Mouse (Mus musculus) frontal cortex, adult 2 months (tissue): ENCODE data around the gene Tmem213. TPM values are rescaled to one million over a fixed set of nuclear protein-coding genes. Genes with fewer than 3 reads are reported as not detected.

Experiments used
- DNase-seq, 2 experiments: peaks; one replicate each; pipeline ENCODE4 v3.0.0; 2022; ENCODE audit warnings: low spot score in 1 of 2; ENCODE audit errors: extremely low spot score in 1 of 2
- polyA plus RNA-seq: library from polyadenylated mRNA; depleted of rRNA; stranded (reverse); fragments of >200 nt; gene quantifications from 2 replicates; pipeline ENCODE4 v1.2.3, GENCODE M21; 2012; rRNA removed

The Tmem213 gene
- polyA plus RNA-seq: not detected in 2 replicates

DNA sequence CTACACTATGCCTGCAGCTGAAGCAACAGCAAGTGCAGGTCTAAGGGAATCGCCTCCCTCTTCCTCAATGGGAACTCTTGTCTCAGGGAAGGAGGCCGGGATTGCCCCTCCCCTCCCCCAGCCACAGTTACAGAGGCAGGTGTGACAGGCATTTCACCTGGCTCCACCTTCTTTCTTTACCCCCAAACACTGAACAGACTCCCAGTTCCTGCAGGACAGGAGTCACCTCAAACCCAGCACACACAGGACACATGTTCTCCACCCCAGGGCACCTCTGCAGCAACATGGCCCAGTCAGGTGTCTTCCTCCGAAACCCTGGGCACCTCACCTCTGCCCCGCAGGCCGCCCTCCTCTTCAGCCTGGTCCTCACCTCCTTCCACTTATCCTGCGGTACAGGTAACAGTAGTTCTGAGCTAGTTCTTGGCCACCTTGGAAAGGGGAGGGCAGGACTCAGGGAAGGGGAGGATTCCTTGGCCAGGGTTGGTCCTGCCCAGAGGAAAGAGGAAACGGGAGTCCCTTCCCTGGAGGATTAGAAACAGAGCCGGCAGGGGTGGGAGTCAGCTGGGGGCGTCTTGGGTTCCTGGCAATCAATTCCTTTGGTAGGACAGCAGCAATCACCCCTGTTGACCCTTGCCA is at the start of gene Tmem213:
TSS of gene Tmem213 (plus strand) at position 96 of the 636 bp plus-strand sequence.
- DNase-seq: no peak

DNA sequence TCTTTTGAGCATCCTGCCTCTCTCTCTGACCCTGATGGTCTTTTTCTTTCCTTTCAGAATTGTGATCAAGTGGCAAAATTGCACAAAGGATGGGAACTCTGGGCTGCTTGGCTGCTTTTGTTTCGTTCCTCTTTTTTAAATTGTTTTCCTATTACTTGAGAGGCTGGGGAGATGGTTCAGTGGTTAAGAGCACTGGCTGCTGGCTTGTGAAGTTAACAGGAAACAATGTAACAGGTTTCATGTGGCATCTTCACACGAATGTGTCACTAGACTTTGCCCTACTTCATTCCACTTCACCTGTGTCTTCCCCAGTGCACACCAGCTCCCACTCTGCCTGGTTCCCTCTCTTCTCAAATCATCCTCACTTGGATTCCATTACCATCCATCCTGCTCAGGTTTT is 44.4 kb upstream of the Tmem213 start:
- no peak for DNase-seq

DNA sequence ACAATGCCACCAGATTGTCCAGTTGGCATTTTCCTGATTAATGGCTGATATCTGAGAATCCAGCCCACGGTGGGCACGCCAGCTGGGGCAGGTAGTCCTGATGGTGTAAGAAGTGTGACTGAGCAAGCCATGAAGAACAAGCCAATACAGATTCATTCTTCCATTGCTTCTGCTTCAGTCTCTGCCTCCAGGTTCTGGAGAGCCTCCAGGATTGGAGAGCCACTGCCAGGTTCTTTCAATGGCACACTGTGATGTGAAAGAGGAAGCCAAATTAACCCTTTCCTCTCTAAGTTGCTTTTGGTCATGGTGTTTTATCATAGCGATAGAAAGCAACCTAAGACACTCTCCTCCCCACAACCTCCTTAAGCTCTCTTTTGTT is 43.9 kb upstream of the Tmem213 start:
- DNase-seq: peak; percentile 36 to 79

DNA sequence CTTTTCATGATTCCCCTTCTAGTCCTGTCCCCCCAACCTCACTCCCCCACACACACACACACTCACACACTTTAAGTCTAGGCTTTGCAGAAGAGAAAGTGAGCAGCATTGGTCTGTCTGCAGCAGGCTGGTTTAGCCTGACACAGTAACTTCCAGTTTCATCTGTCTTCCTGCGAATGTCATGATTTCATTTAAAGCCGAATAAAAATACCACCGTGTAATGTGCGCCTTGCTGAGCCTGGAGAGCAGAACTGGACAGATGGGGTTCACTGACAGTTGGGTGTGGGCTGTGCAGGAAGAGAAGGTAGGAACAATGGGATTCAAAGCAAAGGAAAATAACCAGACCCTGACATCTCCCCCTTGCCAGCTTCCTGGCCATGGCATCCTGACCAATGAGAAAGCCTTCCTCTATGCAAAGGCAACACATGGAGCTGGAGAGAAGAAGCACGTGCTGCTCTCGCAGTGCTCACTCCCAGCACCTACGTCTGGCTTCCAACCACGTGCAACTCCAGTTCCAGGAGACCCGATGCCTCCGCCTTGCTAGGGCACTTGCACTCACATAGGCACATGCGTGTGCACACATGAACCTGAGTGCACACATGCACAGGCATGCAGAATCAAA is 43.4 kb upstream of the Tmem213 start:
- DNase-seq: peak; percentile 15 to 62

DNA sequence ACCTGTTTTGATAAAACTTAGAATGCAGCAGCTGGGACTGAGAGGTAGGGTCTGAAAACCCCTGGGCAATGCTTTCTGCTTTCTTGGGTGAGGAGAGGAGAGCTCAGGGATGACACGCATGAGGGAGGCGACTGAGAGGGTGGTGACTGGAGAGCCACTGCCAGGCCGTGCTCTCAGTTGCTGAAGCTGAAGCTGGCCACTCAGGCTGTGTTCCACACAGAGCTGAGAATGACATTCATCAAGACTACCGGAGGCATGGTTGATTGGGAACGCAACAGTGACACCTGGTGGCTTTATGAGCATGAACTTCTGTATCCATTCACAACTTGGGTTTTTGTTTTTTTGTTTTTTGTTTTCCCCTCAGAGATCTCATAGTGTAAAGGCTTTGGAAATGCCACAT is 42.8 kb upstream of the Tmem213 start:
- peak; percentile 20 to 77 for DNase-seq

DNA sequence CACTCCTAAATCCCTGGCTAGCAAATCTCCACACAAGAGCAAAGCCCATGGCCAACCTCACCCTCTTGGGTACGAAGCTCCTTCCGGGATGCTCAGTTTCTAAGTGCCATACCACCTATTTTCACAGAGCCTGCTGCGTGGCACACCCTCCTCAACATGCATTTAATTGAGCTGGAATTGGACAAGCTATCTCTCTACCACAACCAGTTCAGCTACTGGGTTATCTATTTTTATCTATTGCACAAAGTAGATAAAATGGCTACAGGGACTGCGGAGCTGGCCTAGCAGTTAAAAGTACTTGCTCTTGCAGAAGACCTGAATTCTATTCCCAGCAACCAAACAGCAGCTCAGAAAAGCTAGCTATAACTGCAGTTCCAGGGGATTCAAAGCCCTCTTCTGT is 37.8 kb upstream of the Tmem213 start:
- DNase-seq: no peak

DNA sequence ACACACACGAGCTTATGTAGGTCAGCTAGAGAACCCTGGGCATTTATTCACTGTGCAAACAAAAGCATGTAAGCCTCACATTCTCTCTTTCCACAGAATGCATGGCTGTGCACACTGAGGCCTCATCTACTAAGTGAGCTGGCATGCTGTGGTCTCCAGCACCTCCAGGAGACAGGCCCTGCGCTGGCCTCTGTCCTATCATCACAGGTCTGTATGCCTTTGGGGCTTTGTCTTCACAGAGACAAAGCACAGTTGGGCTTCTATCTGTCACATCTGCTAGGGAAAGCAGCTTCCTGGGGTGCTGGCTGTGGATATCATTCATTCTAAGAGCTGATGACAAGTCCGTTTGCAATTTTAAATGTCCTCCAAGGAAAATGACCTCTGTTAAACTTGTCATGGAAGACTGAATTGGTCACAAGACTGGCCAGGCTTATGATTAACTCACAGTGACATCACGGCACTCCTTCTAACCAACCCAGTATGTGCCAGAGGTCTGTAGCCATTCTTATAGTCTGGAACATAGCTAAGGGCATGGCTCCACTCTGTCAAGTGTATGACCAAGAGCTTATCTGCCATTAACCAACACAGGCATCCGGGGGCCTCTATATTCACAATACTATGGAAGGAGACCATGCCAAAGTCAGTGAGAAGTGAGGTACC is 36.8 kb upstream of the Tmem213 start:
- DNase-seq: no peak

DNA sequence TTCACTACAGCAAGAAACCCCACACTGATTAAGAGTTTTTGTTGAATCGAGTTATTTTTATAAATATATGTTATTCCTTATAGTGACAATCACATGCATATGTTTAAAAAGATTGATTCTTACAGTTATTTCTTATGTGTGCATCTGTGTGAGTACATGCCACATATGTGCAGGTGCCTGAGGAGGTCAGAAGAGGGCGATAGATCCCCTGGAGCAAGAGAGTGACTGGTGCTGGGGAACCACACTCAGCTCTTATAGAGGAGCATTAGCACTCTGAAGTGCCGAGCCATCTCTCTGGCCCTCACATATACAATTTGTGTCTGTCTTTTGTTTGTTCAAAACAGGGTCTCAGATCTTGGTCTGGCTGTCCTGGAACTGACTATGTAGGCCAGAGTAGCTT is 35.5 kb upstream of the Tmem213 start:
- DNase-seq: no peak

DNA sequence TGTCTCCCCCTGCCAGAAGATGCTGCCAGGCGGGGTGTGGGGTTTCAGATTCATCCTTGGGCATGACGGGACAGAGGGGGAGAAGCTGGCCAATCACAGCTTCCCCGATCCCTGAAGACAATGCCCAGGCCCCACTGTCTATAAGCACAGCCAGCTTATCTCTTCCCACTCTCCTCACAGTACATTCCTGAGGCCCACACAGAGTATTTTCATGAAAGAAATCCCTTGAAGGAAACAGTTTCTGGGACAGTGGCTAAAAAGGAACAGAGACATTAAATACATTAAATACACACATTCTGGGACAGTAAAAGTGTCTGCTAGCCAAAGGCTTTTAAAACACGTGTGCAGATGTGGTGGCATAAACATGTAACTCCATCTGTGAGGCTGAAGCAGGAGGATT is 28.7 kb upstream of the Tmem213 start:
- DNase-seq: peak in 1 of 2 experiments; percentile 8

DNA sequence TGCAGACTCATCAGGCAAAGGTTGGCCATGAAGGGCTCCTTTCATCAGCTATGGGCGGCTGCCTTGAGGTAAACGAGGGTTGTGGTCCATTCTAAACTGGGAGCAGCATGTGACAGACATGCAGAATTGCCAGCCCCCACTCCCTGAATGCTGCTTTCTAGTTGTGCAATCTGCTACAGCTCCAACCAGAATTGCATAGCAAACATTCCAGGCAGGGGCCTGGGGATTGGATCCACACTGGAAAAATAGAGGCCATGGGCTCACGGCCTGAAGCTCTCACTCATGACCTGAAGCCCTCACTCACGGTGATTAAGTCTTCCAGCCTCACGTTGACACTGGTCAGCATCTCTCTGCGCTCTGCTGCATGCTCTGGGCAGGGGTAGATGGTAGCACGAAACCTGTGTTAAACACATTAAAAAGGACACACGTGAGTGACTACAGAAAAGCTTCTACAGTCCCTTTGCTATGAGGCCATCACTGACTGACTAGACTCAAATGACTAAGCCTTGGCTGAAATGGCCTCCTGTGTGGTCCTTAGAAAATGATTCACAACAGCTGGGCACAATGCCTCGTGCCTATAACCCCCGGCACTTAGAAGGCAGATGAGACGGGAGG is 27.2 kb upstream of the Tmem213 start:
- DNase-seq: no peak

DNA sequence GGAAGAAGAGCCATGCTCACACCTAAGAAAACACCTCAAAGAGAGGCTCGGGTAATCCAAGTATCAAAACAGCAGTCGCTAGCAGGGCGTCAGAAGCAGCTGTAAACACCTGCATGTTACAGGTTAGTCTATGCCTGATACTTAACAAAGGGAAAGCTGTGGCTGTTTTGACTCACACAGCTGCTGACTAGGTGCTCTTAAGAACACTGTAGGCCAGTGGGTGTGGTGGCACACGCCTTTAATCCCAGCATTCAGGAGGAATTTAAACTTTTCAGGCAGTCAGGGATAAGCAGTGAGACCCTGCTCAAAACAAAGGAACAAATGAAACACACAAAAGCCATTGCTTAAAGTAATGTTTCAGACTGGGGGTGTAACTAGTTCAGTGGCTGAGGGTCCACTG is 25.9 kb upstream of the Tmem213 start:
- no peak for DNase-seq

DNA sequence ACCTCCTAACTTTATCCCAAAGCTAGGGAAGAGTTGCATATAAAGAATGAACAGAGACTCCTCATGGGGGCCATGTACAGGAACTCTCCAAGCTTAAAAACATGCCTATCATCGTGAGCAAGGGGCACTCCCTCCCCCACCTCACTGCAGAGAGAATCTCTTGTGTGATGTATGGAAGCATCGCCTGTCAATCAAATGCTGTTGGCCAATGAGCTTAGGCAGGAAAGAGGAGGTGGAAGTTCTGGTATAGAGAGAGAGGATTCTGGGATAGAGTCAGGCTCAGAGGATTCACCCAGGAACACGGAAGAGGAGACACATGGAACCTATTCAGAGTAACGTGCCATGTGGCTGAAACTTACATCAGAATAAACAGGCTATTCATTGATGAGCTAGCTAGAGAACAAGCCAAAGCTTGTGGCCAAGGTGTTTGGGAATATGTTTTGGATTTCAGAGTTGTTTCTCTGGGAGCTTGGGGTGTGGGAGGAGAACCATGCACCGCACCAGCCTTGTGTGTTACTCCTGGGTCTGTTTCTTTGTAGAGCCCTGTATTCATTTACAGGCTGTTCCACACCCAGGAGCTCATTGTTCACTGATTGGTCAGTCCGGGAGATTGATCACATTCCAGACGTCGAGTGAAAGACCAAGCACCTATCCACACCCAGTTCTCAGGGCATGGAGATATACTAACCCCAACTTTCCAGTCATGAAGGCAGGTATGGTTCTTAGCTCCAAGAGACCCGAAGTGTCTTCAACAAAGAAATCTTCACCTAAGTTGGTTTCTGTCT is 21.6 kb upstream of the Tmem213 start:
- no peak for DNase-seq

DNA sequence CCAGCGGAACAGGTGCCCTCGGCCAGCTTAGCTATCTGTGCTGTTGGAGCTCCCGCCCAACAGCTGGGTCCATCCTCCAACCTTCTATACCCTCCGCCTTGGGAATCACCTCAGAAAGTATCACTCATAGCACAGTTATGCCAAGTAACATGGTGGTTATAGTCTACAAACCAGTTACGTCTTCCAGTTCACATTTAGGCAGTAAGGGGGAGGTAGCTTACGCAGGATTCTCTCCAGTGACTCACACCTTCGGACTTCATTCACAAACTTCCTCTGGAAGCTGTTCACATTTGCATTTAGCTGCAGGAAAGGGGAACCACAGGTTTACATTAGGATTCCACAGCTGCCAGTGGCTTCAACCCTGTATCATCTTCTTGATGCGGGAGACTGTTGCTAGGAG is 16.5 kb upstream of the Tmem213 start:
- no peak for DNase-seq

DNA sequence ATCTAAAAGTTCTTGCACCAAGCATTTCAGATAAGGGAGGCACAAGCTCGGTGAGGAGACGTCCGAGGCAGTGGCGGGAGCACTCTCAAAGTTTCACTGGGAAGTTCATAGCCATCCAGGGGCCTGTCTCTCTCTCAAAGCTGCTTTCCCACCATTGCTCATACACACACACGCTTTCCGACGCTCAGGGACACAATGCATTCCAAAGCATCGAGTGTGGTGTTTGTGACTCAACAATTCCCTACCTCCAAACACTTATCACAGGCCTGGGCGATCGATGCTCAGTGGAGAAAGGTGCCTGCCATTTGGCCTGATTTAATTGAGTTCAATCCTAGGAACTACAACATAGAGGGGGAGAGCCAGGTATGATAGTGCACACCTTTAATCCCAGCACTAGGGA is 14.4 kb upstream of the Tmem213 start:
- DNase-seq: no peak

DNA sequence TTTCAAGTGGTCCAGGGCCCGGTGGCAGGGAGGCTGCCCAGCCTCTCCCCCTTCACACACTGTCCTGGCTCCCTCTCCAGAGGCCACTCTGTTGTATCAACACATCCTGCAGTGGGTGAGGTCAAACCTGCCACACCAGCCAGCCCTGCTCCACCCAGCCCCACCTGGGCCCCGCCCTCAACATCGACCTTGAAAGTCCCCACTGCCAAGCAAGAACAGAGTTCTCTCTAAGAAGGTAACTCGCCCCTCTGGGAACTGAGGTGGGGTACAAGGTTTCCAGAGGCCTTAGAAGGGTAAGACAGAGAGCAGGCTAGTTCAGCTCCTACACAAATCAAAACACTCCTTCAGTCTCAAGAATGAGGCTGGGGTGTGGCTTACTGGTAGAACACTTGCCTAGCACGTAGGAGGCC is 12.1 kb upstream of the Tmem213 start:
- no peak for DNase-seq

DNA sequence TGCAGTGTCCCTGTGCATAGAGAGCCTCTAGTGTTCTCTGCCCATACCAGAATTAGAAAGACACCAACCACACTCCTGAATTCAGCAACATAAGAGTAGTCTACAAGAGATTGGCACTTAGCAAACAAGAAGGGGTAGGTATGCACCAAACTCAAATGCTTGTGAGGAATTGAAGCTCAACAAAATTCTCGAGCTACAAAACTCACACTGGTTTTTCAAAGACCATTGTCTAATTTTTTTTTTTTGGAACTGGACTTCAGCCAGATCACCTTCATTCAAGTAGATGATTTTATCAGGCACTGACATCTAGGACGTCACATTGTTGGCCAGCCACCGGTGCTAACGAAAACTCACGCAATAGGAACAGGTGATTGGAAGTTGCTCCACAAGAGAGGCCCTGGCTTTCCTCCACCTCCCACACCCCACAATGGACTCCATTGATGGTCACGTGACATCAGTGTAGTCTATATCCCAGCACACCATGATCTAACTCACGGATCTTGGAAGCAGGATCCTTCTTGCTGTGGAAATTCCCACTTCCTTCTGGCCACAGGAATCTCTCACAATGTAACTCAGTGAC is 6.7 kb upstream of the Tmem213 start:
- DNase-seq: no peak

DNA sequence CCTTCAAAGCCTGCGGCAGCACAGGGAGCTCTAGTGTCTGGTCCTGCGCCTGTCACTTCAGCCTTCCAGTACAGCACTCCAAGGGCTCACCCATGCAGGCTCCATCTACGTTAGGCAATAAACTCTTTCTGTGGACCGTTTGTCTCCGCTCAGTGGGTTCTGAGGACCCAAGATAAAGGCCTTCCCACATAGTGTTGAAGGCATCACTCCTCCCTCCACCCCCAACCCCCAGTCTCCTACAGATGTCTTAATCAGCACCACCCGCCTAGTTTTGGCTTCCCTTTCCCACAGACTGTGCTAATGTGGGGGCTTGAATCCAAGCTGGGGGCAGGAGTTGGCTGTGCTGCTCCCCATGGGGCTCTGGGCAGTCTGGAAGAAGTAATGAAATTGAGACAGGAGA is 5.3 kb upstream of the Tmem213 start:
- no peak for DNase-seq

DNA sequence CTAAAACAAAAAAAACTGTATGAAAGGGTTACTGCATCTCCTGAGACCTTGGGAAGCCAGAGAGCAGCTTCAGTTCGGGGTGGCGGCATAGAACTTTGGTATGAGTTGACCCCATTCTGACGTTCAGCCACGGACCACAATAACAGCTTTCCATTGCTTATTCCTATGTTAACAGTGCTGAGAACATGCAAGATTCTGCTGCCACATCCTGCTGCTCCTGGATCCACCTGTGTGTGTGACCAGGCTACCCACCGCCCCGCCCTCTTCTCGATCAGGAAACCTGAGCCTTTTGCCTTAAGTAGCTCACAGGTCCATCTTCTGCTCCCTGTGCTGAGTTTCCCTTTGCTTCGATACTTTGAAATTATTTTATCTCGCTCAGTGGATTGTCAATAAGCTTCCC is 3.1 kb upstream of the Tmem213 start:
- DNase-seq: no peak

DNA sequence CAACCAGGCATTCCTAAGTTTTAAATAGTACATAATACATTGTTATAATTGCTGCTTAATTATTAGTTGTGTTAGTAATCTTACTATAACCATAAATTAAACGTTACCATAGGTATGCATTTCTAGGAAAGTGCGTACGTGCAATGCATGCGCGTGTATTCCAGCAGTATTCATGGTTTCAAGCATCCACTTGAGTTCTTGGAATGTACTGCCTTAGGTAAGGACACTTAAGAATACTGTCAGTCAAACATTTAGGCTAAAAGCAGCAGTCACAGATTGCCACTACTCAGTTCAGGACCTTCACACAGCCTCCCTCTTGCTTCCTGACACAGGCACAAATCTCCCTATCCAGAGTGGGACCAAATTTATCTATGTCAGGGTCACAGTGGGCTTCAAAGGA is 606 bp upstream of the Tmem213 start:
- no peak for DNase-seq

DNA sequence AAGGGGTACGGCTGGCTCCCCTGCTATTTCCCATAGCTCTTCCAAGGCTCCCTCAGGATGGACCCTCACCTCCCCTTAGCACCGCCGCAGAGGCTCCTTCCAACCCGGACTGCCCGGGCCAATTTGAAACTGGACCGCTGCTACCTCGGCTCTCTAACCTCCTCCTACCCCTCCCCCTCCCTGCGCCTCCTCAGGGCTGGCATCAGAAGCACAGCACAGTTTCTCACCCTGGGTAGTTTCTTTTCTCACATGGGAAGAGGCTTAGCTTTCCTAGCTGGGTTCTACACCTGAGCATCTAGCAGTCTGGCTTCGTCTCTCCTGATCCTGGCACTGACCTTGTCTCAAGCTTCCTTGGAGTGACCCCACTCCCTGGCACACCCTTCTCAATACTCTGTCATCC is 816 bp downstream of the Tmem213 start:
- no peak for DNase-seq

DNA sequence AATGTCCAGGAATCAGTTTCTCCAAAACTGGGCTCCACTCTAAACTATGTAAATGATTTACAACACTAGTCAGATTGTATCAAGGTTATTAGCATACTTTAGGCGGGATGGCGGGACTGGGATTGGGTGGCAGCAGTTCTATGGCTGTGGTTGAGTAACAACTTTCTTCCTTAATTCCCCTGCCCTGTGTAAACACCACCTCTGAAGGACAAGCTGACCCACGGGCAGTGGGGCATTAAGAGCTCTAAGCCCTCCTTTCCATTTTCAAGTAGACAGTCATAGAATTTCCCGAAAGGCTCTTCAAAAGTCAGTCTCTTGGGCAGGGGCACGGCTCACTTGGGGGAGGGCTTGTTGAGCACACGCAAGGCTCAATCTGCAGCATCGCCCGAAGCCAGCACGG is 1.8 kb downstream of the Tmem213 start:
- DNase-seq: no peak
